8 mouse cellular contexts compared by ENCODE assay signal in genomic region chr19:24453379-24453778, GRCm38 (mm10). TPM values are rescaled to one million over a fixed set of nuclear protein-coding genes. Genes with fewer than 3 reads are reported as not detected.
DNase-seq lines count a peak whose midpoint lies in the region.

No protein-coding gene starts in this region.

- DNase-seq in embryo, embryonic 10 days (ENCODE audit: low spot score) = peak; percentile 28
- DNase-seq in embryo, embryonic 9.5 days (ENCODE audit: extremely low spot score) = no peak
- peak; percentile 19 for DNase-seq in right cerebral cortex, postnatal 25 days
- no peak for DNase-seq in right cerebral cortex, postnatal 14 days
- peak; percentile 26 for DNase-seq in left cerebral cortex, postnatal 4 days
- DNase-seq in spleen, adult 18-20 months = no peak
- DNase-seq in kidney, adult 9 months = no peak
- DNase-seq in ovary, postnatal 36 days (ENCODE audit: low spot score) = no peak

- intact Hi-C loops in left cerebral cortex, postnatal 4 days (cut with DNase I) = no loop called here

RNA-seq across cellular contexts. Expression of gene Fam122a, which starts 23.8 kb away (rescaled TPM):
- 10 to 100 TPM; 26.3 to 33.6 TPM for total RNA-seq in left cerebral cortex, postnatal 4 days (2021)

Comparison
In these comparisons a context has a peak if more than half of its experiments do, and no peak if none do; other contexts are left out.
1. DNase-seq: peak in embryo, embryonic 10 days (single experiment), right cerebral cortex, postnatal 25 days (single experiment) and left cerebral cortex, postnatal 4 days (single experiment); none in embryo, embryonic 9.5 days (single experiment), right cerebral cortex, postnatal 14 days (single experiment), spleen, adult 18-20 months (0 of 2), kidney, adult 9 months (single experiment) and ovary, postnatal 36 days (single experiment).